Mouse (Mus musculus) hindbrain, embryonic 16.5 days (tissue): ENCODE data around the gene Col13a1. TPM values are rescaled to one million over a fixed set of nuclear protein-coding genes. Genes with fewer than 3 reads are reported as not detected.

Experiments
- ATAC-seq: fragments of 200-750 bp; cut with Nextera tagmentation; 2 replicates; pipeline ENCODE4 v1.8.0; 2017; ENCODE audit warnings: moderate TSS enrichment, moderate library complexity
- H3K27ac ChIP-seq: fragments of 300-500 bp; sonication (generic); 2 replicates; pipeline ENCODE4 v1.5.1; 2014; ENCODE audit warnings: low read depth, mild to moderate bottlenecking, control low read depth, low read length, moderate library complexity
- H3K27me3 ChIP-seq: fragments of 300-500 bp; sonication (generic); replicated peaks from 2 replicates; pipeline ENCODE4 v1.6.1; 2014; ENCODE audit warnings: low read length; ENCODE audit not compliant: control insufficient read depth, insufficient read depth
- H3K36me3 ChIP-seq: fragments of 300-500 bp; sonication (generic); 2 replicates; pipeline ENCODE4 v1.6.1; 2014; ENCODE audit warnings: mild to moderate bottlenecking, low read length, moderate library complexity, mixed read lengths; ENCODE audit not compliant: control insufficient read depth, insufficient read depth
- H3K4me1 ChIP-seq: fragments of 300-500 bp; sonication (generic); 2 replicates; pipeline ENCODE4 v1.6.1; 2014; ENCODE audit warnings: low read depth, low read length; ENCODE audit not compliant: control insufficient read depth, insufficient read depth
- H3K4me2 ChIP-seq: fragments of 300-500 bp; sonication (generic); 2 replicates; pipeline ENCODE4 v1.6.1; 2014; ENCODE audit warnings: mild to moderate bottlenecking, low read length, control low read depth, moderate library complexity
- H3K4me3 ChIP-seq: fragments of 300-500 bp; sonication (generic); 2 replicates; pipeline ENCODE4 v1.5.1; 2014; ENCODE audit warnings: mild to moderate bottlenecking, low read length, control low read depth, moderate library complexity
- H3K9ac ChIP-seq: fragments of 300-500 bp; sonication (generic); 2 replicates; pipeline ENCODE4 v1.6.1; 2014; ENCODE audit warnings: low read depth, mild to moderate bottlenecking, control low read depth, low read length, moderate library complexity
- H3K9me3 ChIP-seq: fragments of 300-500 bp; sonication (generic); 2 replicates; pipeline ENCODE4 v1.6.1; 2014; ENCODE audit warnings: mild to moderate bottlenecking, low read length, moderate library complexity; ENCODE audit not compliant: control insufficient read depth
- WGBS: fragments of 180-500 bp; shearing (Covaris S2); extraction: QIAGEN DNeasy Blood & Tissue Kit; methylation state at CpG from one replicate; pipeline ENCODE4 v1.1.7; 2014; 5-methylcytosine and 5-hydroxymethylcytosine counted together
- polyA plus RNA-seq: library from polyadenylated mRNA; unstranded; fragments of >200 nt; fragmentation: Nextera tagmentation; extraction: Ambion mirVana; gene quantifications from 2 replicates; pipeline ENCODE4 v1.2.1, GENCODE M21; 2015

Col13a1 gene
- polyA plus RNA-seq, 1 experiment from 2014 or later = 2.4 TPM

DNA sequence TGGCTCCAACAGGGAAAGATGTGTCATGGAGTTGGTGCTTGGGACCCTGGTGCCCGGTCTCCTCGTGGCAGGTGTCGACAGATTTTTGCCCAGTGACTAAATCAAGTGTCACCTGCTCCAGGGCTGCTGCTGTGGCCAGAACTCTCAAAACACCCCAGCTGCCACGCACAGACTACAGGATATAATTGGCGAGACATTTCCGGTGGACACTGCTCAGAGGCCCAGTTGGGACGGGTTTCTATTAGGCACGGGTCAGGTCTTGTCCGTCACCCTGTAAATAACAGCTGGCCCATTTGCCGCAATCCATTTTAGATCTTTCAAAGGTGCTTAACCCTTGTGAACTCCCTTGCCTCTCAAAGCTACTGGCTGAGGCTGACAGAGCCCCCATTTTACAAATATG is 35.4 kb downstream of the Col13a1 start:
- Histone ChIP-seq H3K36me3 (no peaks in the 10 kb centered on the region), H3K27me3 (no peaks in the 10 kb centered on the region; the same call in 1 of the 2 replicates), H3K9me3 (no peaks in the 10 kb centered on the region), H3K4me3 (no peak overlapping the region), H3K4me2 (no peak overlapping the region), H3K4me1 (no peaks in the 10 kb centered on the region), H3K27ac (no peak overlapping the region), H3K9ac (no peak overlapping the region)
- 49% methylated on average over 10 of the region's 10 CpGs for WGBS
- ATAC-seq = no peak

DNA sequence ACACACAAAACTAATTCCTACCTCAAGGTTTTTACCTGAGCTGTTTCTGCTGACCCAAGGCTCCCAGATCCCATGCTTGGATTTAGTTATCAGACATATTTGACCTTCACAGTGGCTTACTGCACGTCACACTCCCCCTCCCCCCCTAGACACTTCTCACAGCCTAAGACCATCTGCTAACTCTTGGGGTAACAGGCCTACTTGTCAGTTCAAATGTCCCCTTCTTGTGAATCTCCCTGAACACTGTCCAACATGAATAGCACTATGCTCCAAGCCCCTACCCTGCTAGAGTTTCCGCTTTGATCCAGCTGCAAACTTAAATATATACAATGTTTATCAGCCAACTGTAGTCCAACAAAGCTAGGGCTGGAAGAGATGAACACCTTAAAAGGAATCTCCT is 36.2 kb downstream of the Col13a1 start:
- H3K9ac ChIP-seq = no peak overlapping the region
- peaks cover 1% of the 10 kb centered on the region for H3K27me3 ChIP-seq
- H3K4me3 ChIP-seq = no peak overlapping the region
- ATAC-seq = no peak
- whole genome bisulfite sequencing = 78% methylated on average over 2 of the region's 2 CpGs
- no peaks in the 10 kb centered on the region for H3K9me3 ChIP-seq
- no peak overlapping the region for H3K4me2 ChIP-seq
- H3K4me1 ChIP-seq = no peaks in the 10 kb centered on the region
- H3K27ac ChIP-seq = no peak overlapping the region
- H3K36me3 ChIP-seq = no peaks in the 10 kb centered on the region

DNA sequence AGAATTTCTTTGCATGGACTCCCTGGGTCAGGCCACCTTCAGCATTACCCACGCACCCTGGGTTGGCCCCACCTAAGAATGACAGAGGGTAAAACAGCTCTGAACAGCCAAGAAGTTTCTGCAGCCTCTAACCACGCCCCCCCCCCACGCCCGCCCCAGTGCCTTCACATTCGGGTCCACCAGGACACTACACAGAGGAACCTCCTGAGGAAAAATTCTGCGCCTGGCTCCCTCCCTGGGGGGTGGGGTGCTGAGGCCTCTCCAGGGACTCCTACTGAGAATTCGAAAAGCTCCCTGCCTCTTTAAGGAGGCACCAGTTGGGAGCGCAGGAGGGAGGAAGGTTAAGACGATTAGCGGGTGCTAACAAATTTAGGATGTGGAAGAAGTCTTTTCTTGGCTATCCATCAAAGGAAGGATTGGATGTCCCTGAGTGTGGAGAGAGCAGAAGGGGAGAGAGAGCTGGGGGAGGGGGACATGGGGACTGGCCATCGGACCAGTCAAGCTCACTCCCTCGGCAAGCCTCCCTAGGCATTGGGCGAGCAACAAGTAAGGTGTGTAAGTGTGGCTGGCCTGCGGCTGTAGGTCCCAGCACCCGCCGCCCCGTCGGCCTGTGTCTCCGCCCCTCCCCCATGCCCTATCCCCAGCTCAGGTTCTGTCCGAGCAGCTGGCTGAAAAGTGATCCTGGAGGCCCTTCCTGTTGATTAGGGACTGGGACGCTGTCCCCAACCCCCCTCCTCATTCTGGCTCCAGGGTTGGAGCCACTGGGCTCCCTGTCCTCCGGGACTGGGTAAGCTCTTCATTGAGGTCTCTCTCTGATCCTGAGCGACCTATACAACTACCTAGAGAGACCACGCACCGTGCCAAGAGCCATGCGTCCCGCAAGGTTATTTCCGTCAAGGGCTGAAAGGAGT is 42.4 kb downstream of the Col13a1 start:
- H3K9ac ChIP-seq = peak overlapping the region; percentile 27; the same call in 1 of the 2 replicates

DNA sequence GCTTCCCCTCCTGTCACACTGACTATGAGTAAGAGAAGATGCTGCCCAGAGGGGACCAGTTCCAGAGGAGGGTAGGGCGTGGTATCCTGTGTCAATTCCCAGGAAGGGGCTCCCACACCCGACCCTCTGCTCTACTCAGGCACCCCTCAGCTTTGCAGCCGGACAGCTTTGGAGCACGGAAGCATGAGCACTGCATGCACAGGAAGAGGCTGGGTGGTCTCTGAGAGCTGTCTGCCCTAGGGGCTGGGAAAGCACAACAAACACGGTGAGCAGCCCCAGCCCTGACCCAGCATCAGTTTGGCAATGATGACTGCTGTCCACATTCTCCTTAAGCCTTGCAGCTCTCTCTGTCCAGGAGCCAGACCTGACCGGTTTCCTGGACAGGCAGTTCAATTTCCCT is 47.2 kb downstream of the Col13a1 start:
- Histone ChIP-seq H3K4me1 (peaks cover 15% of the 10 kb centered on the region), H3K9me3 (no peaks in the 10 kb centered on the region), H3K36me3 (no peaks in the 10 kb centered on the region), H3K9ac (no peak overlapping the region), H3K4me2 (no peak overlapping the region), H3K4me3 (no peak overlapping the region), H3K27me3 (peaks cover 6% of the 10 kb centered on the region), H3K27ac (no peak overlapping the region)
- no peak for ATAC-seq
- WGBS = 67% methylated on average over 6 of the region's 6 CpGs

More for the DNA sequence above, 42.4 kb downstream of the Col13a1 start:
- no peak overlapping the region for H3K27ac ChIP-seq
- peak overlapping the region; percentile 48 for H3K4me2 ChIP-seq
- ATAC-seq = peak; percentile 60; the same call in 1 of the 2 replicates
- peak overlapping the region; percentile 11; the same call in 1 of the 2 replicates for H3K4me3 ChIP-seq
- no peaks in the 10 kb centered on the region for H3K36me3 ChIP-seq
- WGBS = 3% methylated on average over 28 of the region's 28 CpGs
- peaks cover 10% of the 10 kb centered on the region for H3K27me3 ChIP-seq
- no peaks in the 10 kb centered on the region for H3K9me3 ChIP-seq
- H3K4me1 ChIP-seq = peaks cover 10% of the 10 kb centered on the region

DNA sequence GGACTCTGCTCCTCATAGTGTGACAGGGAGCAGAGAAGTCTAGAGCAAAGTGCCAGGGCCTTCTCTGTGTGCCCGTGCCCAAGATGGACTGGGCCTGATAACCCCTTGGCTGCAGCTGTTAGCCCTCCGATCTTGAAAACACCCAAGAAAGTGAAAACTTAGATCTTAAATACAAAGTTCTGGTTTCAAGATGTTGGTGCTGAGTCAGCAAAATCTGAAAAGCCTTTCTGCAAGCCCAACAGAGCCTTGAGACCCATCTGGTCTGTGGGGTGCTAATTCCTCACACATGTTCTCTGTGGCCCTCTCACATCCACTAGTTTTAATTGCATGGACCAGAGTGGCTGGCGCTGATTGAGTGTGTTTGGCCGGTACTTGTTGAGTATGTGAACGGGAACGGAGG is 49.0 kb downstream of the Col13a1 start:
- H3K36me3 ChIP-seq = no peaks in the 10 kb centered on the region
- H3K9ac ChIP-seq = no peak overlapping the region
- WGBS = 81% methylated on average over 6 of the region's 6 CpGs
- no peaks in the 10 kb centered on the region for H3K27me3 ChIP-seq
- H3K27ac ChIP-seq = no peak overlapping the region
- ATAC-seq = no peak
- no peak overlapping the region for H3K4me2 ChIP-seq
- H3K4me3 ChIP-seq = no peak overlapping the region
- no peaks in the 10 kb centered on the region for H3K9me3 ChIP-seq
- H3K4me1 ChIP-seq = peaks cover 9% of the 10 kb centered on the region

DNA sequence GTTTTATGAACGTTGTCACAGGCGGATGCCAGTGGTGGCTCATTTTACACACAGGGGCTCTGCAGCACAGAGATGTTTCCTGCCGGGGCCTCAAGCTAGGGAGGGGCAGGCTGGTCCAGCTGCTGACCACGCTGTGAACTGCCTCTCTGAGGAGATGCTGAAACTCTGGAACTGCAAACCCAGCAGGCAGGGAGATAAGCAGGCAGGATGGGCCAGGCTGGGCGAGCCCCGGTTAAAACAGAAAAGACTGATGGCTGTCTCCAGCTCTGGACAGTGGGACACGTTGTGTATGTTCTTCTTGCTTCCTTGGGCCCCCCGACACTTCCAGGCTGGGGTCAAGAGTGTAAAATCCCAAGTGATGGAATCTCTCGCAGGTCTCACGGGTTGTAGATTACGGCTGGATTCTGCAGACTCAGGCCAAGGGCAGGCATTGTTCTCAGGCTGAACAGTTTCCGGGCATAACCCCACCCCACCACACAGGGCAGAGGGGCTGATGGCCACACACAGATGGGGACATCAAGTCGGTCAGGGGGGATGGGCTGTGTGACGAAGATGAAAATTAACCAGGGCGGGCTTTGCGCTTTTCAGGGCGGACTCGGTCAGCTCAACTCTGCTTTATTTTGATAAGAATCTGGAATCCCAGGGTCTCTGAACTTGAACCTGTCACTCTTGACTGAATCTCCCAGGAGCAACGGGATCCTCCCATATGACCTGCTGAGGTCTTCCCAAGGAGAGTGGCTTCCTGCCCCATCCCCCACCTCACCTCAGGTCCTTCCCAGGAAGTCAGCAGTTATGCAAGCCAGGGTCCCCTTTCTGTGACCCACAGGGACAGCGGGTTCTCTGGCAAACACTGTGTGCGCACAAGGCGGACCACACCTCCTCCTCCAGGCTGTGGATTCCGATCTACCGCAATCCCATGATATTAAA is 49.9 kb downstream of the Col13a1 start:
- Histone ChIP-seq H3K9me3 (no peaks in the 10 kb centered on the region), H3K9ac (no peak overlapping the region; the same call in 1 of the 2 replicates), H3K4me1 (peaks cover 9% of the 10 kb centered on the region), H3K27ac (no peak overlapping the region), H3K36me3 (no peaks in the 10 kb centered on the region), H3K4me2 (no peak overlapping the region), H3K4me3 (no peak overlapping the region), H3K27me3 (no peaks in the 10 kb centered on the region)
- 14% methylated on average over 24 of the region's 24 CpGs for WGBS
- ATAC-seq = peak; percentile 61; the same call in 1 of the 2 replicates

DNA sequence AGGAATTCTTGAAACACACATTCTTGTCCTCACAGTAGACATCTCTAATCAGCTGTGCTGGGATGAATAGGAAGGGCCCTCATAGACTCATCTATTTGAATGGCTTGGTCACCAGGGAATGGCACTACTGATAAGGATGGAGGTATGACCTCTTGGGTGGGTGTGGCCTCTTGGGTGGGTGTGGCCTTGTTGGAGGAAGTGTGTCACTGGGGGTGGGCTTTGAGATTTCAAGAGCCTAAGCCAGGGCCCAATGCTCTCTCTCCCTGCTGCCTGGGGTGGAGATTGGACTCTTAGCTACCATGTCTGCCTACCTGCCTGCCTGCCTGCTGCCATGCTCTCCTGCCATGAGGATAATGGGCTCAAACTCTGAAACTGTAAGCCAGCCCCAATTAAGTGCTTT is 53.2 kb downstream of the Col13a1 start:
- H3K27ac ChIP-seq = no peak overlapping the region
- no peak overlapping the region for H3K4me2 ChIP-seq
- H3K36me3 ChIP-seq = no peaks in the 10 kb centered on the region
- H3K4me3 ChIP-seq = no peak overlapping the region
- no peak overlapping the region for H3K9ac ChIP-seq
- peaks cover 14% of the 10 kb centered on the region for H3K4me1 ChIP-seq
- no peaks in the 10 kb centered on the region for H3K9me3 ChIP-seq
- ATAC-seq = no peak
- no peaks in the 10 kb centered on the region for H3K27me3 ChIP-seq

DNA sequence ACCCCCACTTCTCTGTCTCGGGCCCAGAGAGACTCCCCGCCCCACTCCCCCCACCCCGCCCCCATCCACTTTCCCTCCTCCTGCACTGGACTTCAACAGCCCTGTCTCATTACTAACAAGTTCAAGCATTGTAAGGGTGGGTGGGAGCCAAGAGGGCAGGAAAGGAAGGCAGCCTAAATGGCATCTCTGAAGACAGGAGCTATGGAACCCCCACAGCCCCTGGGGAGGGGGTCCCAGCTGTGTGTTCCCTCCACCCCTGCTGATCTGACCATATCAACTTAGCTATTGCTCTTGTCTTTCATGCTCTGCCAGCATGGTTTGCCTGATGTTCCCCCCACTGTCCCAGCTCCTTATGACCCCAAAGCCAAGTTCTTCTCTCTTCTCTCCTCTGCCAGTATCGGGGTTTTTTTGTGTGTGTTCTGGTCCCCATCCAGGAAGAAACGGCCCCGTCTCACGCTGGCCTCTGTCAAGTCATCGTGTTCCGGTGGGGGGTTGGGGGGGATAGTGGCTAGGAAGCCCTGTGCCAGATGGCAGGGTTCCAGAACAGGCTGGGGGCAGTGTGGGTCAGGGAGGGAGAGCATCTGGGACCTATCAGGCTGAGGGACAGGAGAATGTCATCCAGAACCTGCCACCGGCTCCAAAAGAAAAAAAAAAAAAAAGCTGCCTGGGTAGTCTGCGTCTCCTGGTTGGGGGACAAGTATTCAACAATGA is 58.1 kb downstream of the Col13a1 start:
- Histone ChIP-seq H3K27ac (no peak overlapping the region), H3K27me3 (no peaks in the 10 kb centered on the region), H3K4me2 (peak overlapping the region; percentile 12; the same call in 1 of the 2 replicates), H3K36me3 (no peaks in the 10 kb centered on the region), H3K9me3 (peaks cover 4% of the 10 kb centered on the region; the same call in 1 of the 2 replicates), H3K9ac (no peak overlapping the region), H3K4me3 (no peak overlapping the region), H3K4me1 (peaks cover 6% of the 10 kb centered on the region)
- 0 out of 2 replicates have a peak, but pooled peaks have one; percentile 6 for ATAC-seq
- 29% methylated on average over 11 of the region's 11 CpGs for WGBS
